Mouse (Mus musculus) liver, embryonic 14.5 days (tissue): Measurements from ENCODE around the gene Rmdn2. TPM values are rescaled to one million over a fixed set of nuclear protein-coding genes. Genes with fewer than 3 reads are reported as not detected.

ENCODE experiments used
- ATAC-seq: fragments of 200-750 bp; cut with Nextera tagmentation; 2 replicates; pipeline ENCODE4 v1.8.0; 2017; ENCODE audit warnings: moderate number of reproducible peaks, mild to moderate bottlenecking, moderate library complexity; ENCODE audit not compliant: insufficient read depth
- DNase-seq, 3 experiments: peaks; one replicate each; pipeline ENCODE4 v3.0.0-alpha.2; 2012 to 2013; ENCODE audit warnings: low read depth in 3 of 3, low spot score in 3 of 3
- H3K27ac ChIP-seq: fragments of 300-500 bp; sonication (generic); 2 replicates; pipeline ENCODE4 v1.5.1; 2014; ENCODE audit warnings: moderate library complexity, mild to moderate bottlenecking, control low read depth, inconsistent platforms
- H3K27me3 ChIP-seq: fragments of 300-500 bp; sonication (generic); 2 replicates; pipeline ENCODE4 v1.6.1; 2014; ENCODE audit warnings: mild to moderate bottlenecking, low read length, moderate library complexity; ENCODE audit not compliant: control insufficient read depth, insufficient read depth
- H3K36me3 ChIP-seq: fragments of 300-500 bp; sonication (generic); replicated peaks from 2 replicates; pipeline ENCODE4 v1.6.1; 2014; ENCODE audit warnings: low read depth; ENCODE audit not compliant: control insufficient read depth, insufficient read depth
- H3K4me1 ChIP-seq, 2 experiments: fragments of 200-500 bp in 1 of 2; fragments of 300-500 bp in 1 of 2; sonication (generic) in 1 of 2; replicated peaks; 2 replicates each; pipeline ENCODE4 v1.6.1; 2012 to 2014; ENCODE audit warnings: antibody characterized with exemption in 1 of 2, inconsistent platforms in 1 of 2, low read length in 1 of 2; ENCODE audit not compliant: control insufficient read depth in 2 of 2, insufficient read depth in 2 of 2
- H3K4me2 ChIP-seq: fragments of 300-500 bp; sonication (generic); 2 replicates; pipeline ENCODE4 v1.6.1; 2014; ENCODE audit warnings: low read depth, mild to moderate bottlenecking, control low read depth, moderate library complexity
- H3K4me3 ChIP-seq, 2 experiments: fragments of 200-500 bp in 1 of 2; fragments of 300-500 bp in 1 of 2; sonication (generic) in 1 of 2; 2 replicates each; pipeline ENCODE4 v1.5.1; 2012 to 2014; ENCODE audit warnings: low read depth in 2 of 2, low read length in 2 of 2, mild to moderate bottlenecking in 2 of 2, control low read depth in 1 of 2, inconsistent platforms in 1 of 2, moderate library complexity in 1 of 2; ENCODE audit not compliant: insufficient read depth in 1 of 2
- H3K9ac ChIP-seq: fragments of 300-500 bp; sonication (generic); replicated peaks from 2 replicates; pipeline ENCODE4 v1.6.1; 2014; ENCODE audit warnings: mild to moderate bottlenecking, control low read depth, moderate library complexity
- H3K9me3 ChIP-seq: fragments of 300-500 bp; sonication (generic); 2 replicates; pipeline ENCODE4 v1.6.1; 2016; ENCODE audit warnings: low read length, mixed read lengths; ENCODE audit not compliant: control insufficient read depth
- CTCF ChIP-seq: IDR thresholded peaks from 2 replicates; pipeline ENCODE4 v1.5.1; 2016; ENCODE audit warnings: antibody characterized with exemption, low read depth, control low read depth
- EP300 ChIP-seq: IDR thresholded peaks from 2 replicates; pipeline ENCODE4 v1.6.1; 2016; ENCODE audit warnings: antibody characterized with exemption, low read depth
- WGBS: fragments of 180-500 bp; shearing (Covaris S2); extraction: QIAGEN DNeasy Blood & Tissue Kit; methylation state at CpG from one replicate; pipeline ENCODE4 v1.1.7; 2014; ENCODE audit not compliant: insufficient replicate concordance; 5-methylcytosine and 5-hydroxymethylcytosine counted together
- polyA plus RNA-seq, 2 experiments: library from polyadenylated mRNA; depleted of rRNA in 1 of 2; stranded (reverse) in 1 of 2; unstranded in 1 of 2; fragments of >200 nt; fragmentation: Nextera tagmentation in 1 of 2; extraction: Ambion mirVana in 1 of 2; gene quantifications; 2 replicates each; pipeline versions ENCODE4 v1.2.1 to v1.2.3; 2012 to 2014

Rmdn2 gene
- polyA plus RNA-seq, 2 experiments: 2.2 to 3.1 TPM

- Histone ChIP-seq H3K36me3 (no peaks in the 10 kb centered on the region), H3K4me3 (no peak overlapping the region), H3K4me1 (no peaks in the 10 kb centered on the region), H3K9me3 (no peaks in the 10 kb centered on the region), H3K4me2 (no peak overlapping the region), H3K27me3 (no peaks in the 10 kb centered on the region), H3K27ac (no peak overlapping the region), H3K9ac (no peak overlapping the region)
- WGBS: 54% methylated on average over 3 of the region's 3 CpGs
- DNase-seq (no peak), ATAC-seq (no peak)
- no peak for TF ChIP-seq EP300
- TF ChIP-seq CTCF: no peak
These were observed 125.9 kb downstream of the Rmdn2 start for GRCm38 (mm10) chr17:79737598-79737997.

DNA sequence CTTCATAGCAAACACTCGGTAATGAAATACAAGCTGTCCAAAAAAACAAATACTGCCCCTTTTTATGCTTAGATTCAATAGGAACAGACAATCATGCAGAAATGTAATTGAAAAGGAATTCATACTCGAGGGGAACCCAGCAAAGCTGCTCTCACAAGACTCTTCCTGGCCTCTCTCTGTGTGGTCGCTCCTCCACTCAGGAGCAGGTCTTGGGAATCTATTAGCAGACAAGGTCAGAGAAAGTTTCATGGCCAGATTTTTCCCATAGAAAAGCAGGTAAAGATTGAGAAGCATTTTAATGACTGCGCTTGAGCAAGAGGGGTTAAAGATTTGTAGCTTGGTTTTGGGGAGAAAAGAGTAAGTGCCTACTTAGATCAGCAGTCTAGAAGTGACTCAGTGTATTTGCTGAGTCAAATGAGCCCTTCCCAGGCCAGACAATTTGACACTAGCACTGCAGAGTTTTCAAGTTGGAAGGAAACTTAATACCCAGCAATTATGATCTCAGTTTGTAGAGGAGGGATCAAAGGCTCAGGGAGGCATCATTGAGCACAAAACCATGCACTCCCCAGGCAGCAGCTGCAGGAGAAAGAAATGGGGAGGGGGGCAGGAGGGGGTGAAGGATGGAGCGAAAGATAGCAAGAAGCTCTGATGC is 127.3 kb downstream of the Rmdn2 start:
- Histone ChIP-seq H3K9ac (no peak overlapping the region), H3K4me1 (no peaks in the 10 kb centered on the region), H3K4me2 (no peak overlapping the region), H3K9me3 (no peaks in the 10 kb centered on the region), H3K4me3 (no peak overlapping the region), H3K36me3 (no peaks in the 10 kb centered on the region), H3K27me3 (no peaks in the 10 kb centered on the region), H3K27ac (no peak overlapping the region)
- TF ChIP-seq EP300 (no peak), CTCF (no peak)
- WGBS: 49% methylated on average over 5 of the region's 5 CpGs
- DNase-seq (no peak), ATAC-seq (no peak)

- Histone ChIP-seq H3K9me3 (no peaks in the 10 kb centered on the region), H3K4me3 (no peak overlapping the region), H3K4me1 (peaks cover 0 to 4% of the 10 kb centered on the region in 2 experiments; a peak in 1 of 4 replicates), H3K9ac (no peak overlapping the region), H3K4me2 (no peak overlapping the region), H3K27ac (no peak overlapping the region), H3K36me3 (no peaks in the 10 kb centered on the region), H3K27me3 (no peaks in the 10 kb centered on the region)
- no peak for TF ChIP-seq CTCF
- TF ChIP-seq EP300: no peak
- 63% methylated on average over 5 of the region's 5 CpGs for WGBS
- no peak for DNase-seq
- no peak for ATAC-seq
These were observed 131.0 kb downstream of the Rmdn2 start for GRCm38 (mm10) chr17:79742635-79743034.

Other genes with a start within 250 kb of the Rmdn2 start
- 0.10 and 0.13 TPM in 2 replicates for gene Cyp1b1, start 103.2 kb downstream of the Rmdn2 start, polyA plus RNA-seq (2012; rRNA removed)
- gene Cyp1b1, start 103.2 kb downstream of the Rmdn2 start, polyA plus RNA-seq (2014; fragmentation: Nextera tagmentation; extraction: Ambion mirVana): 0.13 and 0.16 TPM in 2 replicates